Mouse (Mus musculus): ENCODE data around the gene Ezr.

DNA sequence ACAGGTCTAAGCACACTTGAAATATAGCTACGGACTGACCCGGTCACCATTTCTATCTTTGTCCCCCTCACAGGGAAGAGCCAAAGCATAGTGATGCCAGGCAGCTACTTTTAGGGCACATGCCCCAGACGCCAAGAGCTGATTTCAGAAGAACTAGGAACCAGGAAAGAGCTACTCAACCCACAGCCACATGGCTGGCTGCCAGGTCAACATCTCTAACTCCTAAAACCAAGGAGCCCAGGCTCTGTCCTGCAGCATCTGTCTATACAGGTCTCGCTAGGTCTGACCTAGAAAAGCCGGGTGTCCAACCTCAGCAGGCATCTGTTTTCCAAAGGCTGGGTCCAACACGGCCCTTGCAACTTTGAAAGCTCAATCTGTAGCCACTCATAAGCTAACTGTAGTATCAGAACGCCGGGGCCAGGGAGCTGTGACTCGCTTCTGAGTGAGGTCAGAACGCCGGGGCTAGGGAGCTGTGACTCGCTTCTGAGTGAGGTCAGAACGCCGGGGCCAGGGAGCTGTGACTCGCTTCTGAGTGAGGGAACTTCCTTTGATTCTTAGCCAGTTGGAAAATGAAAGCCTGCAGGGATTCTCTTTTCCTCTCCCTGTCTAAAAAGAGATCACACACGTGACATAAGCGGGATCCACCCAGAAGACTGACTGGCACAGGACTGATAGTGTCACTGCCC lies 33.7 kb downstream of the Ezr start:
- TF ChIP-seq EP300 (IDR thresholded peaks at IDR 0.05; ENCODE audit: insufficient read depth, low read depth, low read length) (no peak), POLR2A (IDR thresholded peaks at IDR 0.05; ENCODE audit: insufficient read depth, low read length) (no peak)

Data from ES-Bruce4 (cell line).